17 mouse cellular contexts compared by ENCODE assay signal in genomic region chr8:106584942-106585670, GRCm38 (mm10). TPM values are rescaled to one million over a fixed set of nuclear protein-coding genes. Genes with fewer than 3 reads are reported as not detected.
A peak's percentile ranks its signal among the peaks of the same experiment; 100 is the strongest.
DNase-seq lines count a peak whose midpoint lies in the region; ATAC-seq and TF ChIP-seq lines count a peak whose summit lies in the region.
"Had no signal": no experiment of that assay in that cellular context is flagged by ENCODE, and none has a peak within 500 bp of the region (broad histone marks: within the 10 kb centered on the region; RNA-seq: fewer than 3 reads in every experiment).

No protein-coding gene starts in this region.

- peak; percentile 82 for ATAC-seq in lung, postnatal 0 days
- no peak for ATAC-seq in erythroblast, adult 5-6 weeks (replicated peaks; ENCODE audit: low FRiP score, poor library complexity, severe bottlenecking)
- ATAC-seq: forebrain, embryonic 15.5 days; midbrain, embryonic 13.5 days had no signal

- H3K9ac ChIP-seq in lung, postnatal 0 days (replicated peaks; ENCODE audit: low read depth): no peak overlapping the region
- H3K9ac ChIP-seq: forebrain, embryonic 15.5 days; heart, embryonic 12.5 days; limb, embryonic 15.5 days; midbrain, embryonic 13.5 days had no signal

- TF ChIP-seq CTCF in lung, postnatal 0 days (IDR thresholded peaks at IDR 0.05): no peak
- no peak for TF ChIP-seq CTCF in layer of hippocampus, adult 2 months (conservative IDR thresholded peaks at IDR 0.05)

- no peak overlapping the region for H3K4me3 ChIP-seq in lung, postnatal 0 days (ENCODE audit: low read depth, low read length)
- H3K4me3 ChIP-seq in layer of hippocampus, adult 2 months: no peak overlapping the region
- H3K4me3 ChIP-seq: forebrain, embryonic 15.5 days; heart, embryonic 12.5 days; limb, embryonic 15.5 days; midbrain, embryonic 13.5 days had no signal

- H3K4me1 ChIP-seq in lung, postnatal 0 days (ENCODE audit: insufficient read depth, low read depth, low read length): peaks cover 7% of the 10 kb centered on the region; the same call in 1 of the 2 replicates
- H3K4me1 ChIP-seq: forebrain, embryonic 15.5 days; limb, embryonic 15.5 days; midbrain, embryonic 13.5 days had no signal

- DNase-seq in kidney, adult 18-20 months: peak; percentile 44
- DNase-seq in kidney, postnatal 4 days: no peak
- DNase-seq in lung, postnatal 0 days (ENCODE audit: low spot score): peak; percentile 85
- no peak for DNase-seq in lung, postnatal 25 days (ENCODE audit: low spot score)
- peak; percentile 52 to 73 for DNase-seq in kidney, postnatal 36 days
- peak; percentile 85 for DNase-seq in yolk sac, embryonic 10.5 days (ENCODE audit: low spot score)
- no peak for DNase-seq in layer of hippocampus, adult 2 months (ENCODE audit: low spot score in 2 of 2)
- DNase-seq: adrenal gland, postnatal 14 days; cerebellum, adult 18-20 months; heart, postnatal 4 days; thymus, adult 2 months had no signal

- 25% methylated on average over 11 of the region's 11 CpGs for WGBS in lung, postnatal 0 days

- no peak overlapping the region for H3K4me2 ChIP-seq in lung, postnatal 0 days (replicated peaks; ENCODE audit: low read depth, low read length)
- H3K4me2 ChIP-seq: forebrain, embryonic 15.5 days; heart, embryonic 12.5 days; limb, embryonic 15.5 days; midbrain, embryonic 13.5 days had no signal

- no peaks in the 10 kb centered on the region for H3K9me3 ChIP-seq in lung, postnatal 0 days (ENCODE audit: low read length)
- H3K9me3 ChIP-seq: forebrain, embryonic 15.5 days; limb, embryonic 15.5 days had no signal

- H3K27ac ChIP-seq in lung, postnatal 0 days (ENCODE audit: low read length): peak overlapping the region; percentile 65
- H3K27ac ChIP-seq in layer of hippocampus, adult 2 months: no peak overlapping the region
- H3K27ac ChIP-seq: forebrain, embryonic 15.5 days; limb, embryonic 15.5 days; midbrain, embryonic 13.5 days had no signal

- H3K36me3 ChIP-seq in lung, postnatal 0 days (ENCODE audit: insufficient read depth, low read length): no peaks in the 10 kb centered on the region
- H3K36me3 ChIP-seq: forebrain, embryonic 15.5 days; heart, embryonic 12.5 days; limb, embryonic 15.5 days; midbrain, embryonic 13.5 days had no signal

- peak; percentile 57; the same call in 1 of the 2 replicates for TF ChIP-seq EP300 in lung, postnatal 0 days (IDR thresholded peaks at IDR 0.05)

- H3K27me3 ChIP-seq in lung, postnatal 0 days (replicated peaks; ENCODE audit: insufficient read depth, low read length): no peaks in the 10 kb centered on the region
- H3K27me3 ChIP-seq: CH12.LX; forebrain, embryonic 15.5 days; heart, embryonic 12.5 days; limb, embryonic 15.5 days; midbrain, embryonic 13.5 days had no signal

RNA-seq across cellular contexts. Expression of gene Gm10073, which starts 11.8 kb away (rescaled TPM):
- polyA plus RNA-seq in lung, postnatal 0 days (2015; fragmentation: Nextera tagmentation; extraction: Ambion mirVana): 8.0 and 9.0 TPM in 2 replicates
- 20.6 and 31.1 TPM in 2 replicates for total RNA-seq in erythroblast, adult 5-6 weeks (2015; ENCODE audit: low replicate concordance)
- total RNA-seq in erythroblast, adult 5-6 weeks (2017; ENCODE audit: low replicate concordance): not detected in 2 replicates
- total RNA-seq in layer of hippocampus, adult 2 months (2021): 10 to 100 TPM; 90.4 to 97.5 TPM

RNA-seq across cellular contexts. Expression of gene Cdh1, which starts 18.0 kb away (rescaled TPM):
- polyA plus RNA-seq in lung, postnatal 0 days (2015; fragmentation: Nextera tagmentation; extraction: Ambion mirVana): 88.2 and 106 TPM in 2 replicates
- total RNA-seq in erythroblast, adult 5-6 weeks (2015; ENCODE audit: low replicate concordance): 0.96 and 2.9 TPM in 2 replicates
- 0.84 and 1.2 TPM in 2 replicates for total RNA-seq in erythroblast, adult 5-6 weeks (2017; ENCODE audit: low replicate concordance)
- total RNA-seq in layer of hippocampus, adult 2 months (2021): under 1 TPM; 0.37 to 0.54 TPM

Comparison
In these comparisons a context has a peak if more than half of its experiments do, and no peak if none do; other contexts are left out.
1. DNase-seq: peak in kidney, adult 18-20 months (single experiment), lung, postnatal 0 days (single experiment), kidney, postnatal 36 days (2 of 2) and yolk sac, embryonic 10.5 days (single experiment); none in kidney, postnatal 4 days (0 of 2), lung, postnatal 25 days (single experiment) and layer of hippocampus, adult 2 months (0 of 2).